Mouse (Mus musculus) stomach, embryonic 16.5 days (tissue): Measurements from ENCODE around the gene Gm36176. TPM values are rescaled to one million over a fixed set of nuclear protein-coding genes. Genes with fewer than 3 reads are reported as not detected.

Source experiments
- polyA plus RNA-seq: library from polyadenylated mRNA; unstranded; fragments of >200 nt; fragmentation: Nextera tagmentation; extraction: Ambion mirVana; gene quantifications from 2 replicates; pipeline ENCODE4 v1.2.1, GENCODE M21; 2015

The Gm36176 gene
- polyA plus RNA-seq, 1 experiment from 2014 or later = not detected

Other genes starting within 250 kb of the Gm36176 start
- gene Sumo3, start 240.7 kb upstream of the Gm36176 start, polyA plus RNA-seq = 324 and 327 TPM in 2 replicates
- gene Gm49325, start 240.6 kb upstream of the Gm36176 start, polyA plus RNA-seq = 4.4 and 10.1 TPM in 2 replicates
- 78.0 and 82.4 TPM in 2 replicates for gene Ube2g2, start 224.5 kb upstream of the Gm36176 start, polyA plus RNA-seq
- 0.96 and 1.5 TPM in 2 replicates for gene Tspear, start 160.2 kb upstream of the Gm36176 start, polyA plus RNA-seq
- gene Gm19402, start 156.0 kb upstream of the Gm36176 start, polyA plus RNA-seq = not detected in 2 replicates
- not detected in 2 replicates for gene Gm9508, start 149.6 kb upstream of the Gm36176 start, polyA plus RNA-seq
- gene Gm10272, start 140.2 kb upstream of the Gm36176 start, polyA plus RNA-seq = not detected in 2 replicates
- 0.27 TPM in 1 of 2 replicates, not detected in the other for gene Gm10024, start 135.3 kb upstream of the Gm36176 start, polyA plus RNA-seq
- not detected in 2 replicates for gene Gm10142, start 131.0 kb upstream of the Gm36176 start, polyA plus RNA-seq
- not detected in 2 replicates for gene Krtap12-1, start 126.2 kb upstream of the Gm36176 start, polyA plus RNA-seq
- not detected in 2 replicates for gene Gm10100, start 120.3 kb upstream of the Gm36176 start, polyA plus RNA-seq
- not detected in 2 replicates for gene Gm18596, start 104.2 kb upstream of the Gm36176 start, polyA plus RNA-seq
- not detected in 2 replicates for gene Gm9736, start 95.4 kb upstream of the Gm36176 start, polyA plus RNA-seq
- gene Gm3233, start 87.1 kb upstream of the Gm36176 start, polyA plus RNA-seq = not detected in 2 replicates
- gene Gm3238, start 75.5 kb upstream of the Gm36176 start, polyA plus RNA-seq = not detected in 2 replicates
- gene Gm7138, start 69.9 kb upstream of the Gm36176 start, polyA plus RNA-seq = not detected in 2 replicates
- not detected in 2 replicates for gene Gm3250, start 64.3 kb upstream of the Gm36176 start, polyA plus RNA-seq
- gene Gm7137, start 58.6 kb upstream of the Gm36176 start, polyA plus RNA-seq = not detected in 2 replicates
- gene Gm9639, start 51.7 kb upstream of the Gm36176 start, polyA plus RNA-seq = not detected in 2 replicates
- gene Gm19668, start 47.7 kb upstream of the Gm36176 start, polyA plus RNA-seq = not detected in 2 replicates
- gene Gm9507, start 35.0 kb upstream of the Gm36176 start, polyA plus RNA-seq = not detected in 2 replicates
- not detected in 2 replicates for gene Gm2696, start 32.1 kb upstream of the Gm36176 start, polyA plus RNA-seq
- gene Krtap10-4, start 19.7 kb upstream of the Gm36176 start, polyA plus RNA-seq = not detected in 2 replicates
- not detected in 2 replicates for gene Krtap10-10, start 10.9 kb upstream of the Gm36176 start, polyA plus RNA-seq
- gene Gm10318, start 6.1 kb downstream of the Gm36176 start, polyA plus RNA-seq = not detected in 2 replicates
- not detected in 2 replicates for gene Gm3285, start 15.2 kb downstream of the Gm36176 start, polyA plus RNA-seq
- 5.8 and 6.7 TPM in 2 replicates for gene Lrrc3, start 55.7 kb downstream of the Gm36176 start, polyA plus RNA-seq
- gene Trpm2, start 123.8 kb downstream of the Gm36176 start, polyA plus RNA-seq = 1.1 and 1.5 TPM in 2 replicates
- gene 1810043G02Rik, start 131.7 kb downstream of the Gm36176 start, polyA plus RNA-seq = 24.8 and 25.2 TPM in 2 replicates
- 195 and 225 TPM in 2 replicates for gene Pfkl, start 163.3 kb downstream of the Gm36176 start, polyA plus RNA-seq
- gene Dnmt3l, start 195.1 kb downstream of the Gm36176 start, polyA plus RNA-seq = 0.56 and 0.63 TPM in 2 replicates
- 0.15 and 0.20 TPM in 2 replicates for gene Aire, start 196.8 kb downstream of the Gm36176 start, polyA plus RNA-seq
- gene Icosl, start 222.5 kb downstream of the Gm36176 start, polyA plus RNA-seq = 7.1 and 7.6 TPM in 2 replicates